Mouse (Mus musculus) CH12.LX (cell line): ENCODE results near the gene Grap.

Experiments
- BHLHE40 ChIP-seq: IDR thresholded peaks from 2 replicates; pipeline ENCODE4 v1.6.1; 2011; ENCODE audit warnings: mild to moderate bottlenecking, low read depth, low read length, improper control_type of control experiment
- CTCF ChIP-seq, 2 experiments: IDR thresholded peaks in 1 of 2; conservative IDR thresholded peaks in 1 of 2; 2 replicates each; pipeline ENCODE4 v1.5.1; 2011 to 2012; ENCODE audit warnings: low read depth in 2 of 2, low read length in 2 of 2, improper control_type of control experiment in 1 of 2, inconsistent platforms in 1 of 2, mild to moderate bottlenecking in 1 of 2, moderate library complexity in 1 of 2
- E2F4 ChIP-seq: IDR thresholded peaks from 2 replicates; pipeline ENCODE4 v1.6.1; 2011; ENCODE audit warnings: low read depth, low read length, improper control_type of control experiment; ENCODE audit not compliant: insufficient replicate concordance
- GABPA ChIP-seq: IDR thresholded peaks from 2 replicates; pipeline ENCODE4 v1.6.1; 2012; ENCODE audit warnings: low read depth, low read length, improper control_type of control experiment, inconsistent platforms; ENCODE audit not compliant: insufficient replicate concordance
- HCFC1 ChIP-seq: IDR thresholded peaks from 2 replicates; pipeline ENCODE4 v1.6.1; 2012; ENCODE audit warnings: low read depth, mild to moderate bottlenecking, inconsistent platforms, low read length, improper control_type of control experiment
- NELFE ChIP-seq: IDR thresholded peaks from 2 replicates; pipeline ENCODE4 v1.6.1; 2011; ENCODE audit warnings: low read depth, low read length, improper control_type of control experiment
- POLR2A ChIP-seq: IDR thresholded peaks from 2 replicates; pipeline ENCODE4 v1.6.1; 2011; ENCODE audit warnings: low read depth, mild to moderate bottlenecking, improper control_type of control experiment, low read length

GRCm38 (mm10) chr11:61655649-61656048 lies 2.6 kb downstream of the Grap start:
- TF ChIP-seq POLR2A (peak; percentile 24; the same call in 1 of the 2 replicates), NELFE (no peak), CTCF (conservative IDR thresholded peaks at IDR 0.05 in 1 of 2, IDR thresholded peaks at IDR 0.05 in 1 of 2; ENCODE audit: low read depth in 2 of 2, low read length in 2 of 2) (no peak), E2F4 (no peak), GABPA (no peak), HCFC1 (no peak), BHLHE40 (no peak)
